Mouse (Mus musculus) forebrain, embryonic 13.5 days (tissue): ENCODE results near the gene Plk1. TPM values are rescaled to one million over a fixed set of nuclear protein-coding genes. Genes with fewer than 3 reads are reported as not detected.

Source experiments
- ATAC-seq: fragments of 200-750 bp; cut with Nextera tagmentation; 2 replicates; pipeline ENCODE4 v1.8.0; 2017
- H3K27ac ChIP-seq: fragments of 300-500 bp; sonication (generic); 2 replicates; pipeline ENCODE4 v1.5.1; 2015; ENCODE audit warnings: inconsistent platforms, mild to moderate bottlenecking, moderate library complexity
- H3K27me3 ChIP-seq: fragments of 300-500 bp; sonication (generic); 2 replicates; pipeline ENCODE4 v1.6.1; 2015; ENCODE audit warnings: mild to moderate bottlenecking, inconsistent platforms
- H3K36me3 ChIP-seq: fragments of 300-500 bp; sonication (generic); 2 replicates; pipeline ENCODE4 v1.6.1; 2015; ENCODE audit warnings: mild to moderate bottlenecking, inconsistent platforms; ENCODE audit not compliant: poor library complexity, severe bottlenecking
- H3K4me1 ChIP-seq: fragments of 300-500 bp; sonication (generic); 2 replicates; pipeline ENCODE4 v1.6.1; 2015; ENCODE audit warnings: inconsistent platforms
- H3K4me2 ChIP-seq: fragments of 300-500 bp; sonication (generic); 2 replicates; pipeline ENCODE4 v1.6.1; 2015; ENCODE audit warnings: inconsistent platforms, mild to moderate bottlenecking, moderate library complexity
- H3K4me3 ChIP-seq: fragments of 300-500 bp; sonication (generic); 2 replicates; pipeline ENCODE4 v1.5.1; 2015; ENCODE audit warnings: mild to moderate bottlenecking, inconsistent platforms
- H3K9ac ChIP-seq: fragments of 300-500 bp; sonication (generic); 2 replicates; pipeline ENCODE4 v1.6.1; 2015; ENCODE audit warnings: mild to moderate bottlenecking, inconsistent platforms
- H3K9me3 ChIP-seq: fragments of 300-500 bp; sonication (generic); replicated peaks from 2 replicates; pipeline ENCODE4 v1.6.1; 2016; ENCODE audit warnings: inconsistent platforms
- WGBS: fragments of 180-500 bp; shearing (Covaris S2); methylation state at CpG from one replicate; pipeline ENCODE4 v1.1.7; 2015; 5-methylcytosine and 5-hydroxymethylcytosine counted together
- polyA plus RNA-seq: library from polyadenylated mRNA; unstranded; fragments of >200 nt; fragmentation: Nextera tagmentation; extraction: Ambion mirVana; gene quantifications from 2 replicates; pipeline ENCODE4 v1.2.1, GENCODE M21; 2015

Gene Plk1
- polyA plus RNA-seq, 1 experiment from 2014 or later, result 118 TPM

DNA sequence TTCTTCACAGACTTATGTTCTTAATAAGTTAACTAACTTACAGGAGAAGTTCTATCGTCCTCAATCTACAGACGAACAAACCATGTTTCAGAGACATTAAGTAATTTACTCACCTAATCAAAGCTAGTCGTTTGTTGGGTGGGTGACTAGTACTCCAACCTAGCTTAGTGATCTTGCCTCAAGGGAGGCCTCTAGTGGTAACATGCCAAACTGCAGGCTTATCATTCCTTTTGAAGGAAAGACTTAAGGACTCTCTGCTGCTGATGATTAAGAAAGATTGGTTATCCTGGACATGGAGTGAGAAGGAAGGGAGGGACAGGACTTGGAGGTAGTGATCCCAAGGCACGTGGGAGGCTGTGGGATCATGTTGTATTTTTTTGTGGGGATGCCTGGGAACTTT lies 38.1 kb downstream of the Plk1 start:
- Histone ChIP-seq H3K4me2 (no peak overlapping the region), H3K9me3 (peaks cover 4% of the 10 kb centered on the region; the same call in 1 of the 2 replicates), H3K9ac (no peak overlapping the region), H3K27me3 (no peaks in the 10 kb centered on the region), H3K4me1 (no peaks in the 10 kb centered on the region), H3K4me3 (no peak overlapping the region), H3K36me3 (no peaks in the 10 kb centered on the region), H3K27ac (no peak overlapping the region)
- no peak for ATAC-seq
- WGBS, result 39% methylated on average over 4 of the region's 4 CpGs

DNA sequence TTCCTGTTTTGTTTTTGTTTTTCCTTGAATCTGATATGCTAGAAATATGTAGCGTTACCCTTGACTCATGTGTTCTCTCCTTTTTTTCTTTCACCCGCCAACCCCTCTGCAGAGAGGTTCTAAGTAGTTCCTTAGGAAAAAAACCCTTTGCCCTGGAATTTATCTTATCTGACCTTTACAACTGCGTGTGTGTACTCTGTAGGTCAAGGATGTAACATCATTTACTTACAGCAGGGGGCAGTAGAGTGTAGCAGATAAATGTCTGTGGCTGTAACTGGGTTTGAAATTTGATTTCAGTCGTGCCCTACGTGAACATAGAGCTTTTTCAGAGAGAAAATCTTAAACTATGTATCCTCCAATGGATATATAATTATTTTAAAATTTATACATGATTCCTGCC lies 40.1 kb downstream of the Plk1 start:
- Histone ChIP-seq H3K36me3 (no peaks in the 10 kb centered on the region), H3K9me3 (peaks cover 4% of the 10 kb centered on the region; the same call in 1 of the 2 replicates), H3K27ac (no peak overlapping the region), H3K27me3 (no peaks in the 10 kb centered on the region), H3K4me1 (no peaks in the 10 kb centered on the region), H3K4me3 (no peak overlapping the region), H3K4me2 (no peak overlapping the region), H3K9ac (no peak overlapping the region)
- WGBS, result 30% methylated on average over 5 of the region's 5 CpGs
- ATAC-seq, result no peak

DNA sequence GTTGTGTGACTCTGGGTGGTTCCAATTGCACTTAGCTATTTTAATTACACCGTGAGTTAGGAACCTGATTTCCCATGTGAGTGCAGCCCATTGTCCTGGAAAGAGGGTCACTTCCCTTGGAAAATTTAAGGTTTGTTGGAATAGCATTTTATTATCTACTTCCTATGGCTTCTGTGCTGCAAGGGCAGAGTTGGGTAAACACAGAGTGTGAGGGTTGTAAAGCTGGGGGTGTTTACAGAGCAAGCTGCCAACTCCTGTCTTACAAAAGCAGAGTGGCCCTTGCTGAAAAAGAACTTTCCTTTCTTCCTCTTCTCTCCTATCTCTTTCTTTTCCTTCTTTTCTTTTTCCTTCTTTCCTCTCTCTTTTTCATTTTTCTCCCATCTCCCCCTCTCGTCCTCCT lies 44.7 kb downstream of the Plk1 start:
- Histone ChIP-seq H3K27ac (no peak overlapping the region), H3K4me3 (no peak overlapping the region), H3K36me3 (no peaks in the 10 kb centered on the region), H3K4me1 (no peaks in the 10 kb centered on the region), H3K27me3 (no peaks in the 10 kb centered on the region), H3K9me3 (no peaks in the 10 kb centered on the region), H3K9ac (no peak overlapping the region), H3K4me2 (no peak overlapping the region)
- 55% methylated on average over 2 of the region's 2 CpGs for WGBS
- ATAC-seq, result no peak

DNA sequence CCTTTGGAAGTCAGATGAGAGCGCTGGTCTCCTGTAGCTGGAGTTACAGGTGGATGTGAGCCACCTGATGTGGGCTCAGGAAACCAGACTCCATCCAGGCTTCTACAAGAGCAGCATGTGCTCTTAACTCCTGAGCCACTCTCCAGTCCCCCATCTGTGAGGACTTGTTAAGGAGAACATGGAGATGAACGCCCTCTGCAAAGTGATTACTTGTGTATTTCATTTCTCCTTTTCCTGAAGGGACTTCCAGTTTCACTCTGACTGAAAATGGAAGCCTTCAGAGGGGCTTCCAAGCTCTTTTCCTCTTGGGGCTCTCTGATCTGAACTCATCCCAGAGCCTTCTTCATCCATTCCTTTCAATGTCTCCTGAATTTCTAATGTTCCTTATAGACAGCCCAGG lies 46.9 kb downstream of the Plk1 start:
- Histone ChIP-seq H3K27ac (no peak overlapping the region), H3K9ac (no peak overlapping the region), H3K9me3 (no peaks in the 10 kb centered on the region), H3K4me3 (no peak overlapping the region), H3K36me3 (no peaks in the 10 kb centered on the region), H3K4me2 (no peak overlapping the region), H3K4me1 (no peaks in the 10 kb centered on the region), H3K27me3 (no peaks in the 10 kb centered on the region)
- 80% methylated on average over 2 of the region's 2 CpGs for WGBS
- ATAC-seq, result no peak

DNA sequence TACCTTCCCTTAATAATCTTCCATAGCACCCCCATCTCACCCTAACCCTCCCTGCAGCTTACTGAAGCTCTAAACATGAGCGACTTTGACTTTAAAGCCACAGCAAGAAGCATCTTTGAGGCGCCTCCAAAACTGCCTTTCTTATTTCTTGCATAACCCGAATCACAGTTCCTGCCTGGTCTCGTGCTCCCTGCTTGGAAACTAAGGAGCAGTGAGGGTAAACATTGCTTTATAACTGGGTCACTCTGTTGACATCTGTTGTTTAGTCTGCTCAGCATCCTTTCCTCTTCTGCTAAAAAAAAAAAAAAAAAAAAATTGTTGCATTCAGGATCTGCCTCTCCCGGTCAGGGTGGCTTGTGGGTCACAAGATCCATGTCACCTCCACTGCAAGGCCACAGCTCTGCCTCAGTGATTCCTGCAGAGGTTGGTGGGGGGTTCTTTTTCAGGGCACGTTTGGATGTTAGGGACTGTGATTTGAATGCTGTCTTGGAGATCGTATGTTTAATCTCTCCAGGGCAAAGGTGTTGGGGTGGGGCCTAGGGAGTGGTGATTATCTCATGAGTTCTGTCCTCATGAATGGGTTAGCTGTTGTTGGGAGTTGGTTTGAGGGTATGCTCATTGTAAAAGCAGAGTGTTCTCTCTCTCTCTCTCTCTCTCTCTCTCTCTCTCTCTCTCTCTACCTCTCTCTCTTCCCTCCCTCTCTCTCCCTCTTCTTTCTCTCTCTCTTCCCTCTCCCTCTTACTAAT lies 49.2 kb downstream of the Plk1 start:
- H3K4me2 ChIP-seq, result no peak overlapping the region
- no peaks in the 10 kb centered on the region for H3K4me1 ChIP-seq
- no peak overlapping the region for H3K9ac ChIP-seq
- no peak overlapping the region for H3K27ac ChIP-seq
- H3K27me3 ChIP-seq, result no peaks in the 10 kb centered on the region
- WGBS, result 59% methylated on average over 7 of the region's 7 CpGs
- no peaks in the 10 kb centered on the region for H3K36me3 ChIP-seq
- no peak overlapping the region for H3K4me3 ChIP-seq
- H3K9me3 ChIP-seq, result no peaks in the 10 kb centered on the region
- no peak for ATAC-seq

DNA sequence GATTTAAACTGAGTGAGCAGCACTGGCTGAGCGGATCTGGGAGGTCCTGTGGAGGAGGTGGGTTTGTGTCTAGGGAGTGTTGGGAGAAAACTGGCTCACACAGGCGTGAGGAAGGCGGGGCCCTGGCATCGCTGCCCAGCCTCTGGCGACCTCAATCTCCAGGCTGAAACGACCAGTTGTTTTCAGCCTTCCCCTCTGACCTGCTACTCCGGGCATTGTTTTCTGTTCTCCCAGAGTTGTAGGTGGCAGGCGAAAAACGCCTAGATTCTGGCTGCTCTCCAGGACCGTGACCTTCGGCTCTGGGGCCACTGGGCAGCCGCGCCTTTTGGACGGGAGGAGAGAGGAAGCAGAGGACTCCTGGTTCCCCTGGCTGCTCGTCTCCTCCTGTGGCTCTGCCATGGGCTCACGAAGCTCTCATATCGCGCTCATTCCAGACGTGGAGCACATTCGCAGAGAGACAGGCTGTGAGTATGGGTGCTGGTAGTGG lies 60.1 kb downstream of the Plk1 start, which contains the start of gene Chp2:
TSS of gene Chp2 (plus strand) at position 182 of the 487 bp plus-strand sequence.
- peak within 1 kb of the TSS; percentile 43 for H3K4me2 ChIP-seq
- peaks cover 7% of the 10 kb centered on the region for H3K4me1 ChIP-seq
- no peaks in the 10 kb centered on the region for H3K36me3 ChIP-seq
- 34% methylated on average over 20 of the region's 20 CpGs for WGBS
- no peak within 1 kb of the TSS for H3K27ac ChIP-seq
- H3K4me3 ChIP-seq, result peak within 1 kb of the TSS; percentile 3; the same call in 1 of the 2 replicates
- H3K9me3 ChIP-seq, result no peaks in the 10 kb centered on the region; the same call in 1 of the 2 replicates
- ATAC-seq, result no peak
- no peak within 1 kb of the TSS; the same call in 1 of the 2 replicates for H3K9ac ChIP-seq
- H3K27me3 ChIP-seq, result no peaks in the 10 kb centered on the region

Other genes starting within 250 kb of the Plk1 start
- gene Cog7, start 177.7 kb upstream of the Plk1 start, polyA plus RNA-seq, result 18.2 and 21.2 TPM in 2 replicates
- 54.8 and 61.2 TPM in 2 replicates for gene Gga2, start 138.2 kb upstream of the Plk1 start, polyA plus RNA-seq
- gene Ubfd1, start 92.3 kb upstream of the Plk1 start, polyA plus RNA-seq, result 54.6 and 58.2 TPM in 2 replicates
- gene Ears2, start 92.2 kb upstream of the Plk1 start, polyA plus RNA-seq, result 10.9 and 12.2 TPM in 2 replicates
- gene Ndufab1, start 57.6 kb upstream of the Plk1 start, polyA plus RNA-seq, result 653 and 663 TPM in 2 replicates
- 15.1 and 15.7 TPM in 2 replicates for gene Palb2, start 26.5 kb upstream of the Plk1 start, polyA plus RNA-seq
- gene Dctn5, start 26.4 kb upstream of the Plk1 start, polyA plus RNA-seq, result 140 and 148 TPM in 2 replicates
- 0.40 and 0.57 TPM in 2 replicates for gene Ern2, start 26.8 kb downstream of the Plk1 start, polyA plus RNA-seq
- gene Chp2, start 60.1 kb downstream of the Plk1 start, polyA plus RNA-seq, result 0.22 and 0.67 TPM in 2 replicates
- 22.7 and 27.4 TPM in 2 replicates for gene Prkcb, start 129.3 kb downstream of the Plk1 start, polyA plus RNA-seq